Mouse (Mus musculus): Measurements from ENCODE around the gene Ror2.

- TF ChIP-seq GATA1 (IDR thresholded peaks at IDR 0.05; ENCODE audit: low read length) (no peak), TAL1 (IDR thresholded peaks at IDR 0.05; ENCODE audit: low read length) (no peak)
Measured at GRCm38 (mm10) chr13:53075006-53075405, 210.9 kb downstream of the Ror2 start.

Data from erythroblast, embryonic 14.5 days (primary cell).